Mouse (Mus musculus): ENCODE data around the gene Taldo1.

Taldo1 gene

GRCm38 (mm10) chr7:141391625-141392551 lies at the start of gene Taldo1:
Taldo1 (plus strand) TSS chr7:141392199.
- peak; percentile 98 for DNase-seq (ENCODE audit: low read depth, low spot score)

- no peak for DNase-seq (ENCODE audit: low read depth, low spot score)
Measured at GRCm38 (mm10) chr7:141343230-141343629, 48.8 kb upstream of the Taldo1 start.

DNA sequence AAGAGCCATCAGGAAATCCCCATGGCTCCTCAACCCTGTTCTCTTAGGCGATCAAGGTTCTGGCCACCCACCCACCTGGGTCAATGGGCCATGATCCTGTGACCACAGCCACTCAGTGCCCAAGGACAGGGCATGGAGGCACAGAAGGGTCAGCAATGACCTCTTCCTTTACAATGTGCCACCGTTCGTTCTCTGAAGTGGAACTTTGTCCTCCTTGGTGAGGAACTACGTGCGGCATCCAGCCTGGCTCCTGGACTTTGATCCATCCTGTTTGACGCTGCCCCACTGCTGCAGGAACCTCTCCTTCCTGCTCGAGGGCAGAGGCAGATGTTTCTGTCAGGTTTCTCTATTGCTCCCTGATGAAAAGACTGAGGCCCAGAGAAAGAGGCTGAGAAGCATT lies 48.3 kb upstream of the Taldo1 start:
- no peak for DNase-seq (ENCODE audit: low read depth, low spot score)

DNA sequence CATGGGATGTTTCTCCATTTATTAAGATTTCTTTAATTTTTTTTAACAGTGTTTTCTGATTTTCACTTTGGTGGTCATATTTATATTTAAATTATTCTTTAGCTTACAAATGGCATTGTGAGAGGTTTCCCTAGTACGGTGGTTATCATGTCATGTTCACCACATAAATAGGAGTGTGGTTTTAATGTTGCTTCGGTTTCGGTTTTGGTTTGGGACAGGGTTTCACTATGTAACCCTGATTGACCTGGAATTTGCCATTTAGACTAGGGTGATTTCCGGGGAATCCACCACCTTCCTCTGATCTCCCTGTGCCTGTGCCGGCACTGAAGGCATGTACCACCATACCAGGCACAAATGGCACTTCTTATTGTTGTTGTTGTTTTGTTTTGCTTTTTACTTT lies 47.2 kb upstream of the Taldo1 start:
- DNase-seq (ENCODE audit: low read depth, low spot score): no peak

- DNase-seq (ENCODE audit: low read depth, low spot score): no peak
Measured at GRCm38 (mm10) chr7:141351061-141351460, 40.9 kb upstream of the Taldo1 start.

DNA sequence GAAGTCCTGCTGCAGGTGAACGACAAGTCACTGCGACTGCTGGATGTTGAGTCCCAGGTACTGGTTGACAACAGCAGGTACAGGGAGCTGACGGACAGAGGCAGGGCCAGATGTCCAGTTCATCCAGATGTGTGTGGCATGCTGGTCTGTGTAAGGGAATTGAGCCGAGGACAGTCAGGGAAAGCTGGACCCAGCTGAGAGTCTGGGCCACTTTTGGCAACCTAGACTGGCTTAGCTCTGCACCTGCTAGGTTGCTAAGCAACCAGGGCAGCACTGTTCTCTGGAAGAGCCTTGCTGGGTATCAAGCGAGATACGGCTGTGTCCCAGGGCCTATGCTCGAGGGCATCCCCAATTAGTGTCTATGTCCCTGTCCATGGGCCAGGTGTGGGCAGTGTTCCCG lies 36.9 kb upstream of the Taldo1 start:
- DNase-seq (ENCODE audit: low read depth, low spot score): no peak

GRCm38 (mm10) chr7:141355626-141356326 lies 36.2 kb upstream of the Taldo1 start:
- DNase-seq (ENCODE audit: low read depth, low spot score): no peak

- no peak for DNase-seq (ENCODE audit: low read depth, low spot score)
Measured at GRCm38 (mm10) chr7:141356971-141357370, 35.0 kb upstream of the Taldo1 start.

- DNase-seq (ENCODE audit: low read depth, low spot score): no peak
Measured at GRCm38 (mm10) chr7:141361510-141361909, 30.5 kb upstream of the Taldo1 start.

DNA sequence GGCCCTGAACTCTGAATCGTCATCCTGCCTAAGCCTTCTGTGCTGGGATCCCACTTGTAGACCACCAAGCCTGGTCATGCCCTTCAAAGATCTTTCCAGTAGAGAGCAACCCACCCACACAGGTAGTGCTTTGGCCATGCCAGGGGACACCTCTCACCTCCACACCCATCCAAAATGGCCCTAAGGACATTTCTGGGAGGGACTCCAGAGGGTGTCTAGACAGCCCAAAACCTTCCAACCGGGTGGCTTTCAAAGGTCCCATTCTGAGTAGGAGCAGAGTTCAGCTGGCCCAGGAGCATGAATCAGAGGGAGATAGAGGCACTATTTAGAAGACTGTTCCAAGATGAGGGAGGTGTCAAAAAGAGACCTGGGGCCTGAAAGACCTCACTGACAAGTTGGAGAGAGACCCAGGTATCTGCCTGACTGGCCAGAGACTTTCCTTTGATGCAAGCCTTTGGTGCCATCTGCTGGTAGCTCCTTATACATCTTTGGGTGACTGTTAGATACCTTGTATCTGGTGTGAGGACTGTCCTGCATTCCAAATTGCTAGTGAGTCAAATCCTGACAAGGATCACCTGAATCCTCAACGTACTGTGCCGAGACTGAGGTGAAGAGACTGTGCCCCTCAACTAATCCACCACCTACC lies 28.8 kb upstream of the Taldo1 start:
- peak; percentile 84 for DNase-seq (ENCODE audit: low read depth, low spot score)

- DNase-seq (ENCODE audit: low read depth, low spot score): no peak
Measured at GRCm38 (mm10) chr7:141363752-141364125, 28.3 kb upstream of the Taldo1 start.

- peak; percentile 74 for DNase-seq (ENCODE audit: low read depth, low spot score)
Measured at GRCm38 (mm10) chr7:141364349-141365048, 27.5 kb upstream of the Taldo1 start.

- DNase-seq (ENCODE audit: low read depth, low spot score): no peak
Measured at GRCm38 (mm10) chr7:141365049-141365445, 27.0 kb upstream of the Taldo1 start.

DNA sequence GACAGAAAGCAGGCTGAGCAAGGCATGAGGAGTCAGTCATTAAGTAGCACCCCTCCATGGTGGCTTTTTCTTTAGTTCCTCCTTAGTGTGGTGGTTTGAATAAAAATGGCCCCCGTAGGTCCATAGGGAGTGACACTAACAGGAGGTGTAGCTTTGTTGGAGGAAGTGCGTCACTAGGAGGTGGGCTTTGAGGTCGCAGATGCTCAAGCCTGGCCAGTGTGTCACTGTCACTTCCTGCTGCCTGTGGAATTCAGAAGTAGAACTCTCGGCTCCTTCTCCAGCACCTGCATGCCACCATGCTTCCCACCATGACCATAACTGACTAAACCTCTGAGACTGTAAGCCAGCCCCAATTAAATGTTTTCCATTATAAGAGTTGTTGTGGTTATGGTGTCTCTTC lies 24.6 kb upstream of the Taldo1 start:
- no peak for DNase-seq (ENCODE audit: low read depth, low spot score)

DNA sequence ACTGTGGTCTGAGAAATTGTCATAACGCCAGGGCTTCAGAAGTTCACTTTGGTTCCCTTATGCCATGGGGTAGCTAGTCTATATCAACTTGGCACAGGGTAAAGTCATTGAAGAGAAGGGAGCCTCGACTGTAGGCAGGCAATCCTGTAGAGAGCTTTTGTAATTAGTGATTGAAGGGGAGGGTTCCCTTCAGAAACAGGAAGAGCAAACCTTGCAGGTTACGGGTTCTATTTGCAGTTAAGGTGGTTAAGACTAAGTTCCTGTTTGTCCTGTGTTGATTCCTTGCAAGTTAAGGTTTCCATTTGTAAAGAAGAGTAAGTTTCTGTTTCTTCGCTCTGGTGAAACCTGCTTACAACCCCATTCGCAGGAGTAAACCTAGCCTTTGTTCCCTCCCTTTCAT lies 22.1 kb upstream of the Taldo1 start:
- no peak for DNase-seq (ENCODE audit: low read depth, low spot score)

GRCm38 (mm10) chr7:141371942-141372595 lies 19.9 kb upstream of the Taldo1 start:
- no peak for DNase-seq (ENCODE audit: low read depth, low spot score)

- no peak for DNase-seq (ENCODE audit: low read depth, low spot score)
Measured at GRCm38 (mm10) chr7:141373611-141374010, 18.4 kb upstream of the Taldo1 start.

GRCm38 (mm10) chr7:141374399-141374798 lies 17.6 kb upstream of the Taldo1 start:
- DNase-seq (ENCODE audit: low read depth, low spot score): no peak

DNA sequence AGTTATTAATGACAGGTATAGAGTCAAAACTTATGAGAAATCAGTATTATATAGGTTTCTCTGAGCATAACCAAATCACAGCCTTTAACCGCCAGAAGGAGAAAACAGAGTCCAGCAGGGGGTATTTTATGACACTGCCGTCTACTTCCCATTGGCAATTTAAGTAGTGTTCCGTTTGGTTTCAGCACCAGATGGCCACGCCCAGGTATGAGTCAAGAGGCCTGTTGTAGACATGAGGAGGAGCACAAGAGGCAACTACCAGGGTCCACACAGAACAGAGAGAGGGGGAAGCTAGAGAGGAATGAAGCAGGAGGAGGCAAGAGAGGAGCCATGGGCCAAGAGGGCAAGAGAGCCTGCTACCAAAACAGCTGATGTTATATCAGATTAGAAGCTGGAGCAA lies 12.4 kb upstream of the Taldo1 start:
- DNase-seq (ENCODE audit: low read depth, low spot score): no peak

DNA sequence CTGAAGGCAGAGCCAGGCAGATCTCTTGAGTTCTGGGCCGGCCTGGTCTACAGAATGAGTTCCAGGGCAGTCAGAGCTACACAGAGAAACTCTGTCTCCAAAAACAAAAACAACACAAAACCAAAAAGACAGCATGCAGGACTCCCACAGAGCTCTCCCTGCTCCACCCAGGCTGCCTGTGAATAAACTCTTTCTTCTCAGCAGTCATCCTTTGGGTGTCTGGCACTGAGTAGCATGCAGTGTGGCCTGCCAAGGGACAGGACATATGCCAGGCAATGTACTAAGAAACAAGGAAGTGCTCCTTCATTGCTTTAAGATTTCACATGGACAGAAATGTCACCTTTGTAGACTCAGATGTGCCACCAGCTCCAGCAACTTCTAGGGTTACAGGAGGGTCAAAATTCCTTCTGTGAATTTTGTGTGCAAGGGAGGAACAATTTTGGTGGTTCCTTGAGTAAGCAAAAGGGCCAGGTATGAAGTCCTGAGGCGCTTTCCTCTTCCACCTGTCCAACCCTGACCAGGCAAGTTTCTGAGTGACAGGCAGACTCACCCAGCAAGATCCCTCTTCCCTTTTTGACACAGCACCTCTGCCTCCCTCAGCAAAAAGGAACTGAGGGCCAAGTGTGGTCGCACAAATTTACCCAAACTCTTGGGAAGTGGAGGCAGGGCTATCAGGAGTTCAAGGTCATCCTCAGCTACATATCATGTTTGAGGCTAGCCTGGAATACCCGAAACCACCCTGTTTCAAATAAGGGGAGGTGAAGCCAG lies 10.7 kb upstream of the Taldo1 start:
- DNase-seq (ENCODE audit: low read depth, low spot score): no peak
